Mouse (Mus musculus) heart, embryonic 16.5 days (tissue): ENCODE data around the gene Cyp2f2. TPM values are rescaled to one million over a fixed set of nuclear protein-coding genes. Genes with fewer than 3 reads are reported as not detected.
A peak's percentile ranks its signal among the peaks of the same experiment; 100 is the strongest.

Experiments
- ATAC-seq: fragments of 200-750 bp; cut with Nextera tagmentation; replicated peaks from 2 replicates; pipeline ENCODE4 v1.8.0; 2017; ENCODE audit warnings: moderate number of reproducible peaks; ENCODE audit not compliant: insufficient read depth, low FRiP score; ENCODE audit errors: extremely low read depth
- H3K27ac ChIP-seq: fragments of 300-500 bp; sonication (generic); 2 replicates; pipeline ENCODE4 v1.5.1; 2014; ENCODE audit warnings: mild to moderate bottlenecking, low read length, control low read depth, moderate library complexity
- H3K27me3 ChIP-seq: fragments of 300-500 bp; sonication (generic); 2 replicates; pipeline ENCODE4 v1.6.1; 2014; ENCODE audit warnings: low read length, mixed read lengths; ENCODE audit not compliant: control insufficient read depth, insufficient read depth
- H3K36me3 ChIP-seq: fragments of 300-500 bp; sonication (generic); 2 replicates; pipeline ENCODE4 v1.6.1; 2014; ENCODE audit not compliant: control insufficient read depth, insufficient read depth
- H3K4me1 ChIP-seq: fragments of 300-500 bp; sonication (generic); 2 replicates; pipeline ENCODE4 v1.6.1; 2014; ENCODE audit warnings: low read length, mixed read lengths; ENCODE audit not compliant: control insufficient read depth, insufficient read depth
- H3K4me2 ChIP-seq: fragments of 300-500 bp; sonication (generic); 2 replicates; pipeline ENCODE4 v1.6.1; 2014; ENCODE audit warnings: low read depth, mild to moderate bottlenecking, control low read depth, low read length
- H3K4me3 ChIP-seq: fragments of 300-500 bp; sonication (generic); 2 replicates; pipeline ENCODE4 v1.5.1; 2014; ENCODE audit warnings: mild to moderate bottlenecking, control low read depth, low read length
- H3K9ac ChIP-seq: fragments of 300-500 bp; sonication (generic); 2 replicates; pipeline ENCODE4 v1.6.1; 2014; ENCODE audit warnings: low read length, control low read depth
- H3K9me3 ChIP-seq: fragments of 300-500 bp; sonication (generic); replicated peaks from 2 replicates; pipeline ENCODE4 v1.6.1; 2016; ENCODE audit warnings: low read length; ENCODE audit not compliant: control insufficient read depth
- WGBS: fragments of 180-500 bp; shearing (Covaris S2); extraction: QIAGEN DNeasy Blood & Tissue Kit; methylation state at CpG from one replicate; pipeline ENCODE4 v1.1.7; 2014; 5-methylcytosine and 5-hydroxymethylcytosine counted together
- polyA plus RNA-seq: library from polyadenylated mRNA; unstranded; fragments of >200 nt; fragmentation: Nextera tagmentation; extraction: Ambion mirVana; gene quantifications from 2 replicates; pipeline ENCODE4 v1.2.1, GENCODE M21; 2015

The Cyp2f2 gene
- polyA plus RNA-seq, 1 experiment from 2014 or later, result 12.8 TPM

DNA sequence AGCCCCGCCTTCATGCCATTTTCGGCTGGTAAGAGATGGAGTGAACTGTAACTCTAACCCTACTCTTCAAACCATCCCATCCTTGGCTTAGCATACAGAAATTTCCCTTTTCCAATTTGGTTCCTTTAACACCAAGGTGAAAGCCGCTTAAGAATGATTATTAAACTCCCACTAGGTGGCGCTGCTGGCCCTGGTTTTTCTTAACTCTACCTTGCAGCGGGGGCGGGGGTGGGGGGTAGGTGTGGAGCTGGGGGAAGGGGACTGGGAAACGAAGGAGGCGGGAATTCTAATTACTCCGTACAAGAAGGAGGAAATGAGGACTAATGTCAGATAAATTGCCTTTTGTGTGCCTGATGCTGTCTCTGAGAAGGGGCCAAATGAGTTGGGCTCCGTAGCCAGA lies 12.9 kb downstream of the Cyp2f2 start:
- Histone ChIP-seq H3K4me3 (no peak overlapping the region), H3K36me3 (no peaks in the 10 kb centered on the region), H3K4me2 (no peak overlapping the region), H3K27ac (no peak overlapping the region), H3K27me3 (no peaks in the 10 kb centered on the region), H3K9me3 (no peaks in the 10 kb centered on the region), H3K9ac (no peak overlapping the region), H3K4me1 (no peaks in the 10 kb centered on the region)
- ATAC-seq, result no peak
- WGBS, result 12% methylated on average over 10 of the region's 10 CpGs

DNA sequence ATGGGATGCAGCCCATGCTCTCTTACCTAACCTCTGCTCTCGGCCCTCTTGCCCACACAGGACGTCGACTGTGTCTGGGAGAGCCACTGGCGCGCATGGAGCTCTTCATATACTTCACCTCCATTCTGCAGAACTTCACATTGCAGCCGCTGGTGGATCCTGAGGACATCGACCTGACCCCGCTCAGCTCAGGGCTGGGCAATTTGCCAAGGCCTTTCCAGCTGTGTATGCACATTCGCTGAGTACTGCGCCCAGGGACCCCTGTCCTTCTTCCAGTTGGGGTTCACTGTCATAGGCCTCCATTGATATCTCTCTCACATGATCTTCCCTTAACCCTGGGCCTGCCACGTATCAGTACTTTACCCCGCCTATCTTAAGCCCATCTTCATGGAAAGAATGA lies 13.4 kb downstream of the Cyp2f2 start:
- 46% methylated on average over 12 of the region's 12 CpGs for WGBS
- H3K27me3 ChIP-seq, result no peaks in the 10 kb centered on the region

DNA sequence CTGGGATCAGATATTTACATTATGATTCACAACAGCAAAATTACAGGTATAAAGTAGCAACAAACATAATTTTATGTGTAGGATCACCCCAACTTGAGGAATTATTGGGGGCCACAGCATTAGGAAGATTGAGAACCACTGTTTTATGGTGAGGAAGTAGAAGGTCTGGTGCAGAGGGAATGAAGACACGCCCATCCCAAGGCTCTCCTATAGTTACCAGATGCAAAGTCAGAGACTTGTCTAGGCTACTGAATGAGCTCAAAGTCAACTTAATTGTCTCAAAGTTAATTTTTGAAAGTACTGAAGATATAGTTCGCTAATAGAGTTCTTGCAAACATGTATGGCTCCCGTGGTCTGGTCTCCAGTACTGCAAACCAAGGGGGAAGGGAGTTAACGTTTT lies 14.0 kb downstream of the Cyp2f2 start:
- WGBS, result 75% methylated on average over 4 of the region's 4 CpGs
- Histone ChIP-seq H3K27ac (no peak overlapping the region), H3K36me3 (no peaks in the 10 kb centered on the region), H3K27me3 (no peaks in the 10 kb centered on the region), H3K9ac (no peak overlapping the region), H3K4me1 (no peaks in the 10 kb centered on the region), H3K4me2 (no peak overlapping the region), H3K9me3 (no peaks in the 10 kb centered on the region), H3K4me3 (no peak overlapping the region)
- ATAC-seq, result no peak

More for the DNA sequence above, 13.4 kb downstream of the Cyp2f2 start:
- no peak overlapping the region for H3K4me2 ChIP-seq
- H3K9ac ChIP-seq, result no peak overlapping the region
- H3K36me3 ChIP-seq, result no peaks in the 10 kb centered on the region
- H3K4me3 ChIP-seq, result no peak overlapping the region
- no peak overlapping the region for H3K27ac ChIP-seq
- no peak; the same call in 1 of the 2 replicates for ATAC-seq
- no peaks in the 10 kb centered on the region for H3K9me3 ChIP-seq
- H3K4me1 ChIP-seq, result no peaks in the 10 kb centered on the region

DNA sequence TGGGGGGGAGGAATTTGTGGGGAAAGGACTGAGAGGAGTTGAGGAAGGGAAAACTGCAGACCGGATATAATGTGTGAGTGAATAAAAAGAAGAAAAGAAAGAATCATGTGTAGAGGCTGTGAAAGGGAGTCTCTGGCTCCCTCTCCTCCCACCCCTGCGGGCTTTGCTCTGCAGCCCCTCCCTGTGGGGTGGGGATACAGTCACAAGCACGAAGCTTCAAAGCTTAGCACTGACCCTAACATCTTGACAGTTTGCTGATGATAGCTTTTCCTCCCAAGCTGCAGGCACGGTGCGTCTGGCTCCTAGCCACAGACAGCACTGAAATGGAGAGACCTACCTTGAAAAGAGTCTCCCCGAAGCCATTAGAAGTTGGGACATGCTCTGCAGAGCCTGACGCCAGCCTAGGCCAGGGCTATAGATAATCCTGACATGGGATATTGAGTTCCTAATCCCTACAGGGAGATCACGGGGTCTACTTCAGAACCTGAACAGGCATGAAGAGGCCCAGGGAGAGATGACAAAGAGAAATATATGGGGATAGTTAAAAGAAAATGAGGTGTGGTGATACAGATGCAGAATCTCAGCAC lies 16.8 kb downstream of the Cyp2f2 start:
- no peak overlapping the region for H3K27ac ChIP-seq
- H3K4me2 ChIP-seq, result no peak overlapping the region
- no peak overlapping the region for H3K9ac ChIP-seq
- H3K9me3 ChIP-seq, result peaks cover 6% of the 10 kb centered on the region
- no peaks in the 10 kb centered on the region for H3K4me1 ChIP-seq
- WGBS, result 48% methylated on average over 8 of the region's 8 CpGs
- no peak overlapping the region for H3K4me3 ChIP-seq
- ATAC-seq, result no peak
- no peaks in the 10 kb centered on the region for H3K27me3 ChIP-seq
- no peaks in the 10 kb centered on the region for H3K36me3 ChIP-seq

DNA sequence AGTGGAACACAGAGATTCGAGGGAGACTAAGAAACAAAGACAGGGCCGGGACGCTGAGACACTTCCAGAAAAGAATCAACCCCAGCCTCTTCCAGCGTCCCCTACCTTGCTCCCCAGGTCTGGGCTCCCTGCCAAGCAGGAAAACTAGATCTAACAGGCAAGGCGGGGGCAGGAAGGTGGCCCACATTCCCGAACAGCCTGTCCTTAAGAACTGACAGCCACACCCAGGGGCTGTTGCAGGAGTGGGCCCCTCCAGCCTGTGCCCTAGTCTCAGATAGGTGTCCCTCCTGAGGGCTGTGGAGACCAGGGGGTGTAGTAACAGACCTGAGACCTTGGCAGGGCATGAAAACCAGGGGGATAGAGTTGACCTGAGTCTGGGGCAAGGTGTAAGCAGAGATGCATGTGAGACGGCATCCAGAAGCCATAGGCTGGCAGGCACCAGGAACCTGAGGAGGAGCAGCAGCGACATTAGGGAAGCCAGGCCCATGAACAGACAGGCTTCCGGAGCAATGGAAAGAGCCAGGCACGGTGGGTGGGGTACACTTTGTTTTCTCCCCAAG lies 33.6 kb downstream of the Cyp2f2 start, which contains the start of gene Cyp2t4:
Gene Cyp2t4 (plus strand): TSS at position 510 of the 560 bp plus-strand sequence.
- H3K36me3 ChIP-seq, result peaks cover 12% of the 10 kb centered on the region
- no peak within 1 kb of the TSS for H3K4me2 ChIP-seq
- H3K9me3 ChIP-seq, result no peaks in the 10 kb centered on the region
- H3K9ac ChIP-seq, result no peak within 1 kb of the TSS
- ATAC-seq, result no peak
- H3K4me1 ChIP-seq, result peaks cover 2% of the 10 kb centered on the region; the same call in 1 of the 2 replicates
- no peak within 1 kb of the TSS for H3K4me3 ChIP-seq
- no peak within 1 kb of the TSS for H3K27ac ChIP-seq
- H3K27me3 ChIP-seq, result no peaks in the 10 kb centered on the region
- WGBS, result 48% methylated on average over 10 of the region's 10 CpGs

DNA sequence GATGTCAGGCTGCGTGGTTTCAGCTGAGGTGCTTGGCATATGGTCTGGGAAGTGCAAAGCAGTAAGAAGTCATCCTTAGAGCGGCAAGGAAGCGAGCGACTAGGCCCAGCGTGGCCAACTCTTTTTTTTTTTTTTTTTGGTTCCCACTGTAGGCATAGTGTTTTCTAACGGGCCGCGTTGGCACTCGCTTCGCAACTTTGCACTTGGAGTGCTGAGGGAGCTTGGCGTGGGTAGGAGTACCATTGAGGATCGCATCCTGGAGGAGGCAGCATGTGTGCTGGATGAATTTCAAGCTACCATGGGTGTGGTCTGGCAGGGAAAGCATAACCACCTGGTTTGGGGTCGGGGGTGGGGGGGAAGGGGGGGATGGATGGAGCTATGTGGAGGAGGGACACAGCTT lies 36.3 kb downstream of the Cyp2f2 start:
- Histone ChIP-seq H3K9me3 (no peaks in the 10 kb centered on the region), H3K4me2 (no peak overlapping the region), H3K4me1 (peaks cover 11% of the 10 kb centered on the region), H3K36me3 (peaks cover 25% of the 10 kb centered on the region), H3K9ac (no peak overlapping the region), H3K4me3 (no peak overlapping the region), H3K27me3 (no peaks in the 10 kb centered on the region), H3K27ac (no peak overlapping the region)
- ATAC-seq, result no peak
- 75% methylated on average over 13 of the region's 13 CpGs for WGBS

DNA sequence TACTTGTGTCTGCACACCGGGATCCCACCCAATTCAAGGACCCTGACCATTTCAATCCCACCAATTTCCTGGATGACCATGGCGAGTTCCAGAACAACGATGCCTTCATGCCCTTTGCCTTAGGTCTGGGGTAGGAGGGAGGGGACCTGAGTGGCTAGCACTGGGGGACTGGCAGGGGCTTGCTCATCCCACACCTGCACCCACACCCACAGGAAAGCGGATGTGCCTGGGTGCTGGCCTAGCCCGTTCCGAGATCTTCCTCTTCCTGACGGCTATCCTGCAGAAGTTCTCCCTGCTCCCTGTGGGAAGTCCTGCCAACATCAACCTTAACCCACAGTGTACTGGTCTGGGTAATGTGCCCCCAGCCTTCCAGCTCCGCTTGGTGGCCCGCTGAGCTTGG lies 38.5 kb downstream of the Cyp2f2 start:
- H3K4me1 ChIP-seq, result peaks cover 29% of the 10 kb centered on the region
- no peaks in the 10 kb centered on the region for H3K9me3 ChIP-seq
- WGBS, result 94% methylated on average over 9 of the region's 9 CpGs
- no peak overlapping the region for H3K4me2 ChIP-seq
- no peak overlapping the region for H3K9ac ChIP-seq
- H3K27ac ChIP-seq, result no peak overlapping the region
- no peak overlapping the region for H3K4me3 ChIP-seq
- no peaks in the 10 kb centered on the region for H3K27me3 ChIP-seq
- H3K36me3 ChIP-seq, result peaks cover 28% of the 10 kb centered on the region
- no peak for ATAC-seq

DNA sequence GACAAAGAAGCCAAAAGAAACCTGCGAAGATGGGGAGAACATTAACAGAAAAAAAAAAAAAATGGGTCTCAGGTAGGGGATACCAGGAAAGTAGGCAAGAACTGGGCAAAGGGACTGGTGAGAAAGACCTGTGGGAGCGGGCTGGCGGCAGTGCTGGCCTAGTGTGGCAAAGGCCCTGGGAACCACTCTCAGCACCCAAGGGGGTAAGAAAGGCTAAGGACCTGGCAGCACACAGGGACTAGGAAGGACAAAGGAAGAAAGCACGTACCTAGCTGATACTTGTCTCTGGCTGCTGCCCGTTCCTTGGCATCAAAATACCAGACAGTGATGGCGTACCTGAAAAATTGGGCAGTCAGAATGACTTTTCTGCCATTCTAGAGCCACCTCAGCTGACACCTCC lies 39.5 kb downstream of the Cyp2f2 start:
- Histone ChIP-seq H3K9me3 (no peaks in the 10 kb centered on the region), H3K27ac (no peak overlapping the region), H3K27me3 (no peaks in the 10 kb centered on the region), H3K9ac (no peak overlapping the region), H3K4me1 (peaks cover 36% of the 10 kb centered on the region), H3K4me3 (no peak overlapping the region), H3K4me2 (no peak overlapping the region), H3K36me3 (peaks cover 31% of the 10 kb centered on the region)
- no peak for ATAC-seq
- 92% methylated on average over 6 of the region's 6 CpGs for WGBS

DNA sequence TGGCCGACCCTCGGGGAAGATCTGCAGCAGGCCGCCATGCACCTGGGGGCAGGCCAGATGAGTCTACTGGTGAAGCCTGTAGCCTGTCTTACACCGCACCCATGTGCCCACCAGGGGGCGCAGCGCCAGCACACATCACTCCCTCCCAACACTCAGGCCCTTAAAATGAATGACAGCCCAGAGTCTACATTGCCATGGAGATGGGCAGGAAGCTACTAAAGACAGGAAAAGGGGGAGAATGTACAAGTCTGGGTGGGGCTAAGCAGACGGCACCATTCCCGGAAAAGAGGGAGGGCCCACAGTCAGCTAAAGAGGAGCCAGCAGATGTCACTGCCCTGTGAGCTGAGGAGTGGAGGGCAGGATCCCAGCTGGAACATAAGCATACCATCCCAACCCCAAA lies 40.2 kb downstream of the Cyp2f2 start:
- H3K9me3 ChIP-seq, result no peaks in the 10 kb centered on the region
- ATAC-seq, result peak; percentile 87
- H3K4me1 ChIP-seq, result peaks cover 42% of the 10 kb centered on the region
- H3K9ac ChIP-seq, result no peak overlapping the region
- no peak overlapping the region for H3K4me3 ChIP-seq
- H3K4me2 ChIP-seq, result no peak overlapping the region
- no peaks in the 10 kb centered on the region for H3K27me3 ChIP-seq
- WGBS, result 19% methylated on average over 8 of the region's 8 CpGs
- H3K36me3 ChIP-seq, result peaks cover 36% of the 10 kb centered on the region
- H3K27ac ChIP-seq, result no peak overlapping the region; the same call in 1 of the 2 replicates
